Mouse (Mus musculus) forebrain, postnatal 0 days (tissue): ENCODE measurements around the gene Nfib. TPM values are rescaled to one million over a fixed set of nuclear protein-coding genes. Genes with fewer than 3 reads are reported as not detected.
A peak's percentile ranks its signal among the peaks of the same experiment; 100 is the strongest.

Experiments
- ATAC-seq: fragments of 200-750 bp; cut with Nextera tagmentation; 2 replicates; pipeline ENCODE4 v1.8.0; 2017; ENCODE audit warnings: mild to moderate bottlenecking, moderate library complexity
- DNase-seq: peaks from one replicate; pipeline ENCODE4 v3.0.0-alpha.2; 2015
- H3K27ac ChIP-seq: fragments of 300-500 bp; sonication (generic); 2 replicates; pipeline ENCODE4 v1.5.1; 2014; ENCODE audit warnings: low read depth, mild to moderate bottlenecking, antibody characterized with exemption, low read length, moderate library complexity, mixed read lengths
- H3K27me3 ChIP-seq: fragments of 300-500 bp; sonication (generic); 2 replicates; pipeline ENCODE4 v1.6.1; 2014; ENCODE audit warnings: mild to moderate bottlenecking, low read length, mixed read lengths; ENCODE audit not compliant: insufficient read depth
- H3K36me3 ChIP-seq: fragments of 300-500 bp; sonication (generic); 2 replicates; pipeline ENCODE4 v1.6.1; 2014; ENCODE audit warnings: mild to moderate bottlenecking, moderate library complexity; ENCODE audit not compliant: insufficient read depth
- H3K4me1 ChIP-seq: fragments of 300-500 bp; sonication (generic); 2 replicates; pipeline ENCODE4 v1.6.1; 2014; ENCODE audit warnings: antibody characterized with exemption; ENCODE audit not compliant: insufficient read depth
- H3K4me2 ChIP-seq: fragments of 300-500 bp; sonication (generic); 2 replicates; pipeline ENCODE4 v1.6.1; 2014; ENCODE audit warnings: low read depth, mild to moderate bottlenecking, moderate library complexity
- H3K4me3 ChIP-seq: fragments of 300-500 bp; sonication (generic); 2 replicates; pipeline ENCODE4 v1.5.1; 2014; ENCODE audit warnings: low read depth, low read length, mixed read lengths
- H3K9ac ChIP-seq: fragments of 300-500 bp; sonication (generic); 2 replicates; pipeline ENCODE4 v1.6.1; 2014; ENCODE audit warnings: mild to moderate bottlenecking
- H3K9me3 ChIP-seq: fragments of 300-500 bp; sonication (generic); 2 replicates; pipeline ENCODE4 v1.6.1; 2016; ENCODE audit warnings: low read length
- CTCF ChIP-seq: sonication (generic); IDR thresholded peaks from 2 replicates; pipeline ENCODE4 v1.5.1; 2016; ENCODE audit warnings: antibody characterized with exemption, control low read depth, low read depth
- WGBS: fragments of 180-500 bp; shearing (Covaris S2); extraction: QIAGEN DNeasy Blood & Tissue Kit; methylation state at CpG from one replicate; pipeline ENCODE4 v1.1.7; 2014; 5-methylcytosine and 5-hydroxymethylcytosine counted together
- polyA plus RNA-seq: library from polyadenylated mRNA; unstranded; fragments of >200 nt; fragmentation: Nextera tagmentation; extraction: Ambion mirVana; gene quantifications from 2 replicates; pipeline ENCODE4 v1.2.1, GENCODE M21; 2015
- total RNA-seq: library from RNA; depleted of rRNA; stranded (reverse); fragments of >200 nt; gene quantifications from 2 replicates; pipeline ENCODE4 v1.2.3, GENCODE M21; 2014

The Nfib gene
- total and polyA plus RNA-seq, 2 experiments from 2014 or later, result 69.0 to 135 TPM

DNA sequence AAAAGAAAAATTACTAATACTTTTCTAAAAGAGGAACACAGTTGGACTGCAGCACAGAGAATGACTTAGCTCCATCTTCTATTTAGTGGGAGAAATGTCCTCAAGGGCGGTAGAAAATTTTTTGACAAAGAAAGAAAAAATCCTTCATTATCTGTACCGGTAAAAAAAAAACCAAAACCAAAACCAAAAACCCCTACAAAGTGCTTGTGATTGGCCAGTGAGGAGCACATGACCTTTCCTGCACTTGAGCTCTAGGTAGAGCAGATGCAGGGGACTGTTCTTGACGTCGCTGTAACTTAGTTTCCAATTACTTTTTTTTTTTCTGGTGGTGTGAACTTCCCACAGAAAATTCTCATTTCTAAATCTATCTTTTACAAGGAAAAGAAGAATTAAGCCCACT is 384.5 kb downstream of the Nfib start:
- no peak overlapping the region for H3K9ac ChIP-seq
- DNase-seq, result no peak
- H3K27me3 ChIP-seq, result no peaks in the 10 kb centered on the region
- H3K36me3 ChIP-seq, result peaks cover 29% of the 10 kb centered on the region
- no peak overlapping the region for H3K27ac ChIP-seq
- H3K4me2 ChIP-seq, result no peak overlapping the region
- no peaks in the 10 kb centered on the region for H3K9me3 ChIP-seq
- ATAC-seq, result no peak
- H3K4me1 ChIP-seq, result 0 out of 2 replicates have a peak, but pooled peaks cover 4% of the 10 kb centered on the region
- no peak for TF ChIP-seq CTCF
- WGBS, result 79% methylated on average over 4 of the region's 4 CpGs
- no peak overlapping the region for H3K4me3 ChIP-seq

DNA sequence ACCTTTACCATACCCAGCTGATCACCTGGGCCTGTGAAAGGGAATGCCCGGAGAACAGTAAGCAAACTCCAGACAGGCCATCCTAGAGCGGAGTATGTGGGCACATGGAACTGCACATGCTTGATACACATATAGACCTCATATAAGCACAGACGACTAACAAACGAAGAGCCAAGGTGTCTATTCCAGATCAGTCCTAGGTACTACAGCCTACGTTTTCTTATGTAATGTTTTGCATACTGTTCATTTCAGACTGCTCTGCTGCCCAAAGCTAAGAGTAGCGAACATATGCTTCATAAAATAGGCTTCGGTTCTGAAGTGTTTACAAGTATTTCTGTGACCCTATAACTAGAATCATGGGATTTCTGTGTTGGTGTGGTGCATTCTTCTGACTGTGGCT is 386.2 kb downstream of the Nfib start:
- peaks cover 29% of the 10 kb centered on the region for H3K36me3 ChIP-seq
- no peak overlapping the region for H3K27ac ChIP-seq
- ATAC-seq (no peak), DNase-seq (no peak)
- WGBS, result 84% methylated on average over 7 of the region's 7 CpGs
- no peaks in the 10 kb centered on the region for H3K9me3 ChIP-seq
- H3K4me1 ChIP-seq, result no peaks in the 10 kb centered on the region
- H3K27me3 ChIP-seq, result no peaks in the 10 kb centered on the region
- no peak overlapping the region for H3K4me2 ChIP-seq
- H3K9ac ChIP-seq, result no peak overlapping the region
- no peak overlapping the region for H3K4me3 ChIP-seq
- TF ChIP-seq CTCF, result no peak

DNA sequence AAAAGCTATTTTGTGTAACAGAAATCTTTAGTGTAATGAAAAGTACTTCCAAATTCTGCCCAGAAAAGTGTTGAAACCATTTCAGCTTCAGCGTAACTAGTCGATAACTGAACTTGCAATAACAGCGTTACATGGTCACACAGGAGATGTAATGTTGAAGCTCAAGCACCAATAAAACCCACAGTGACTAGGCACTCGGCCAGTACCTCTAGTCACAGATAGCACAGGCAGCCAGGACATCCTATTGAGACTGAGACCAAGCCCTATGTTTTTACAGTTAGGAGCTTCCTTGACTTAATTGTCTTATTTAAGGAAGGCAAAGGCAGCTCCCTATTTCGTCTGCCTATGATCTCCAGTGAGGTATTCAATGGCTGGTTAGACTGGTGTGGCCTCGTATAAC is 389.4 kb downstream of the Nfib start:
- no peak for DNase-seq
- WGBS, result 79% methylated on average over 6 of the region's 6 CpGs
- no peak overlapping the region for H3K27ac ChIP-seq

DNA sequence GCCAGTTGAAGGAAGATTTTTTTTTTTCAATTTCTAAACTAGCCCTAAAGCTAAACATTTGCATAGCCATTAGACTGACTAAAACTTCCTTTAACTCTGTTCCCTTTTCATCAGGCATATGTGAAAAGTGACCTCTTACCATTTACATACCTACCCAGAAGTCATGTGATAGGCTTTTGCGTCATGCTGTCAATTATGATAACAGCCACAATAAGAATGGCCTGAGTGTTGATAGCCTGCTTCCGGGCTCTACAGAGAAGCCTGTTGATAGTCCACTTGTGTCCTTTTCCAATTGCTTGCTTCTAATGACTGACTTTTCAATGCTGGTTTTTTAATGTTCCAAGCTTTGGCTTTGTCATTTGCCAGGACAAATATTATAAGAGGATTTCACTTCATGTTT is 389.8 kb downstream of the Nfib start:
- WGBS, result 76% methylated on average over 2 of the region's 2 CpGs
- Histone ChIP-seq H3K27me3 (no peaks in the 10 kb centered on the region), H3K4me2 (no peak overlapping the region), H3K4me1 (no peaks in the 10 kb centered on the region), H3K36me3 (0 out of 2 replicates have a peak, but pooled peaks cover 13% of the 10 kb centered on the region), H3K9me3 (no peaks in the 10 kb centered on the region), H3K4me3 (no peak overlapping the region), H3K9ac (no peak overlapping the region), H3K27ac (no peak overlapping the region)
- DNase-seq (no peak), ATAC-seq (no peak)
- no peak for TF ChIP-seq CTCF

More for the DNA sequence above, 389.4 kb downstream of the Nfib start:
- Histone ChIP-seq H3K9me3 (no peaks in the 10 kb centered on the region), H3K9ac (no peak overlapping the region), H3K4me2 (no peak overlapping the region), H3K27me3 (no peaks in the 10 kb centered on the region), H3K4me1 (no peaks in the 10 kb centered on the region), H3K36me3 (0 out of 2 replicates have a peak, but pooled peaks cover 13% of the 10 kb centered on the region), H3K4me3 (no peak overlapping the region)
- no peak for ATAC-seq
- TF ChIP-seq CTCF, result no peak

DNA sequence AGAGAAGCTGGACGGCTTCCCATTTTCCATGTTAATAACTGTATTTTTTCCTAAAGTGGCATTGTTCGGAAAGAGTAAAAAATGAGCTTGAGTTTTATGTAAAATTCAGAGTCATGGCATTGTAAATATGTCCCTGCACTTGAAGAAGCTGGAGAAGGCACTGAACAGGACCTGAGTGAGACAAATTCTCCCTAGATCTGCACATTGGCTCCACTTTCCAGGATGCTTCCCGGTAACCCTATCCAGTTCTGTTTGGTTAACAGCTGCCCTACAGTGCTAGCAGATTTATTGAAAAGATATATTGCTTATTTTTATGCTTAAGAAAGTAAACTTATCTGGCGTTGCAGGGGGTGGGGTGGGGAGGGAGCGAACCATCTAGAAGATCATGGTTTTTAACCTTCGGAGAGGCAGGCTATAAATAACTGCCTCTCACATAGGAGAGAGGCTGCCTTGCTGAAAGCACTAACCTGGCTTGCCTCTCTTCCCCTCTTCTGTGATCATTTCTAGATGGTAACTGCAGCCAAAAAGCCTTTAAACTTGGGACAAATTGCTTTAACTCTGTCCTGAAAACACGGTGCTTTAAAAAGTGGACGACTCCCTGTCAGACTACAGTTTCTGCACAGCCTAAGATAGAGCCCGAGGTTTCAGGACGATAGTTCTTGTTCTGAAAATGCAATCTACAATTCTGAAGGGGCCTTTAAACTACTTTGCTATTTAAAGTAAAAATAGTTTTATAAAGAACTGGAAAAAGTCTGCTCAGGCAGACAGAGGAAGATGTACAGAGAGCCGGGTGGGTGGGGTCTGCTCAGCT is 394.4 kb downstream of the Nfib start:
- Histone ChIP-seq H3K27ac (no peak overlapping the region), H3K4me1 (no peaks in the 10 kb centered on the region), H3K36me3 (peaks cover 5% of the 10 kb centered on the region; the same call in 1 of the 2 replicates), H3K27me3 (no peaks in the 10 kb centered on the region), H3K4me3 (no peak overlapping the region), H3K9me3 (no peaks in the 10 kb centered on the region), H3K4me2 (no peak overlapping the region), H3K9ac (no peak overlapping the region)
- WGBS, result 77% methylated on average over 11 of the region's 11 CpGs
- no peak for TF ChIP-seq CTCF
- ATAC-seq (no peak), DNase-seq (no peak)

DNA sequence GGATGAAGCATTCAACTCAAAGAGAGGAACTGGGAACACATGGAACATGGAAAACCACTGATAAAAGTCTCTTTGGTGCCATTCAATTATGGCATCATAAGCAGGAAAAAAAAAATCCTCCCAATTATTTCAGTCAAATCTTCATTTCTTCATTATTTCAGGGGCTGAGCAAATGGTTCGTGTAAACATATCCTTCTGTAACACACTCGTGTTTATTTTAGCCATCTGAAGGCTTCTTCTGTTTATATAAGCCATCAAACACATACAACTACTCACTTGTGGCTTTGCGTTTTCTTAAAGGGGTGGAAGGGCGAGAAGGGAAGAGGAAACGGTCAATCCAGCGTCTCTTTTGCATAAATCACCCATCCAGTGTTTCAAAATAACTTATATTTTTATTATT is 399.5 kb downstream of the Nfib start:
- ATAC-seq (no peak), DNase-seq (no peak)
- no peak overlapping the region for H3K4me2 ChIP-seq
- no peaks in the 10 kb centered on the region for H3K9me3 ChIP-seq
- no peak overlapping the region for H3K9ac ChIP-seq
- no peak overlapping the region for H3K4me3 ChIP-seq
- TF ChIP-seq CTCF, result no peak
- H3K36me3 ChIP-seq, result peaks cover 5% of the 10 kb centered on the region; the same call in 1 of the 2 replicates
- H3K27me3 ChIP-seq, result no peaks in the 10 kb centered on the region
- 0 out of 2 replicates have a peak overlapping the region, but pooled peaks have one; percentile 29 for H3K27ac ChIP-seq
- 58% methylated on average over 6 of the region's 6 CpGs for WGBS
- peaks cover 11% of the 10 kb centered on the region; the same call in 1 of the 2 replicates for H3K4me1 ChIP-seq

DNA sequence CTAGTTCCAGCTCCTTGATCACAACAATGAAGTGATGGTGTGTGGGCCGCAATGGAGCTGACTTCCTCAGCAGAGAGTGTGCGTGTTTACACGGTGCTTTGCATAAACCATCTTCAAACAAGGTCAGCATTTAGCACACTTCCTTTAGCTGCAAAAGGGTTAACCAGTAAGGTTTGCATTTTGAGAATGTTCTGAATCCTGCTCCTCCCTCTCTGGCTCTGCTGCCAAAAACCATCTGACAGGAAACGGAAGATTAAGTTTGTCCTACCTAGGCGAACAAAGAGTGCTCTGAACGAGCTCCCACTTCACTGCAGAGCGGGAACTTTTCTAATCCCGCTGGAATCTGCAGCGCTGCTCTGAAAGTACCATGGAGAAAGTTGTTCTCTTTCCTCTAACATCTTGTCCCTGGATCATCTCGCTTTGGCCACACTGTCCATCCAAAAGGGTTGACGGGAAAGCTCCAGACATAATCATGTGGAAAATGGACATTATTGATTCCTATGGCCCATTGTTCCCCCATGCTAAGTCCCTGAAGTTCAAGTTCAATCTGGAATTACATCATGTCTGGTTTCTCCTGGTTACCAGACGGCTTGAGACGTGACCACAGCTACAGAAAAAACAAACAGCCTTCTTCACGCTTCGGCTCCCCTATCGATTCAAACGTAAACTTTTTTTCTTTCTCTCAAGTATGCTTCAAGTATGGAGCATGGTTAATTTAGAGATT is 401.2 kb downstream of the Nfib start:
- no peaks in the 10 kb centered on the region for H3K27me3 ChIP-seq
- WGBS, result 3% methylated on average over 17 of the region's 17 CpGs
- H3K9me3 ChIP-seq, result no peaks in the 10 kb centered on the region
- peak overlapping the region; percentile 11 for H3K4me3 ChIP-seq
- H3K27ac ChIP-seq, result peak overlapping the region; percentile 62
- peaks cover 5% of the 10 kb centered on the region; the same call in 1 of the 2 replicates for H3K36me3 ChIP-seq
- no peak overlapping the region for H3K9ac ChIP-seq
- TF ChIP-seq CTCF, result no peak
- DNase-seq (peak; percentile 66), ATAC-seq (peak; percentile 77)
- H3K4me2 ChIP-seq, result peak overlapping the region; percentile 32
- H3K4me1 ChIP-seq, result peaks cover 11% of the 10 kb centered on the region; the same call in 1 of the 2 replicates
